Mouse (Mus musculus) kidney, postnatal 36 days (tissue): ENCODE results near the gene Dync1h1.
"Not testable (repeated sequence)": the region's sequence is repeated elsewhere in the genome, so short reads cannot be mapped to it uniquely, and the experiment has no call there.

Source experiments
- DNase-seq, 2 experiments: peaks; one replicate each; pipeline ENCODE4 v3.0.0; 2021 to 2022; ENCODE audit warnings: mixed read lengths in 2 of 2

Dync1h1 gene

GRCm38 (mm10) chr12:110608460-110609152 is 7.4 kb downstream of the Dync1h1 start:
- DNase-seq: peak; percentile 73 to 79

DNA sequence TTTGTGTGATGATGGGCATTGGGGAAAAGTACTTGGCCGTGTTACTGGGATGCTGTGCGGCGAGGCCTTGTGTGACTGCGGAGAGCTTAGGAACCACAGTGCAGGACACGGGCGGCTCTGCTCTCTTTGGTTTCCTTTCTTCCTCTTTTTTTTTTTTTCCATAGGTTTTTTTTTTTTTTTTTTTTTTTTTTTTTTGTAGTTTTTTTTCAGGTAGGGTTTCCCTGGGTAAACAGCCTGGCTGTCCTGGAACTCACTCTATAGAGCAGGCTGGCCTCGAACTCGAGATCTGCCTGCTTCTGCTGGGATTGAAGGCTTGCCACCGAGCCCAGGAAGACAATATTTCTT is 7.9 kb downstream of the Dync1h1 start:
- no peak for DNase-seq

DNA sequence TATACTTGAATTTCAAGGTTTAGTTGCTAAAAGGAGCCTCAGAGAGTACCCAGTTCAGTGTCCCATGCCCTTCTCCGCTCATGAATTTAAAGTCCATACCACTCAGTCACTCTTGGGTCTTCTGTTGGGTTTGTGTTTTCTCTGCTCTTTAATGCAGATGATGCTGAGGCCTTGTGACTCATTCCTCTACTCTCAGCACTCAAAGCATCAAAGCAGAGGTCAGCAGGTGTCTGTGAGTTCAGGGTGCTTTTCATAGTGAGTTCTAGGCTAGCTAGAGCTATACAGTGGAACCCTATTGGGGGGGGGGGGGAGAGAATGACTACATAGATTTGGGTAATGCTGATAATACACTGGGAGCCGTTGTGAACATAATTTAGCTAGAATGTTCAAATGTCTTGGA is 9.5 kb downstream of the Dync1h1 start:
- DNase-seq: no peak

GRCm38 (mm10) chr12:110630056-110630455 is 28.8 kb downstream of the Dync1h1 start:
- DNase-seq: no peak

GRCm38 (mm10) chr12:110636293-110636692 is 35.0 kb downstream of the Dync1h1 start:
- DNase-seq: no peak

DNA sequence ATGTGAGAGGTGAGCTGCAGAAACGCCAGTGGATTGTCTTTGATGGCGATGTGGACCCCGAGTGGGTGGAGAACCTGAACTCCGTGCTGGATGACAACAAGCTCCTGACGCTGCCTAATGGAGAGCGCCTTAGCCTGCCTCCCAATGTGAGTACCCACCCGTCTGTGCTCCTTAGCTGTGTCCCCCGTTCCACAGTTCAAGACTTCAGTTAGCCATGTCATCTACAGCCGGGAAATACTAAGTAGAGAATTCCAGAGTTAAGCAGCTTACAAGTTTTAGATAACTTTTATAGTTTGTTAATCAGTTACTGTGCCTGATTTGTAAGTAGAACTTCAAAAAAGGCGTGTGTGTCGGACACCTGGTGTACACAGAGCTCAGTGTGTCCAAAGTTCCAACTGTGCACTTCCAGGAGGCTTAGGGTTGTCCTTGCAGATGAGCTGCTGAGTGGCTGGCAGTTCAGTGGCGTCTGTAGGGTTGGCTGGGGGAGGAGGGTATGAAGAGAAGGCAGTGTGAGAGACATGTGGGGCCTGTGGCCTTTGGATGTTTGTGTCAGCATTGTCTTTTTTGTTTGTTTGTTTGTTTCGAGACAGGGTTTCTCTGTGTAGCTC is 36.4 kb downstream of the Dync1h1 start:
- peak in 1 of 2 experiments; percentile 19 for DNase-seq

GRCm38 (mm10) chr12:110650241-110650641 is 49.0 kb downstream of the Dync1h1 start:
- no peak for DNase-seq

- DNase-seq: no peak
These were observed 50.2 kb downstream of the Dync1h1 start for GRCm38 (mm10) chr12:110651464-110651863.

DNA sequence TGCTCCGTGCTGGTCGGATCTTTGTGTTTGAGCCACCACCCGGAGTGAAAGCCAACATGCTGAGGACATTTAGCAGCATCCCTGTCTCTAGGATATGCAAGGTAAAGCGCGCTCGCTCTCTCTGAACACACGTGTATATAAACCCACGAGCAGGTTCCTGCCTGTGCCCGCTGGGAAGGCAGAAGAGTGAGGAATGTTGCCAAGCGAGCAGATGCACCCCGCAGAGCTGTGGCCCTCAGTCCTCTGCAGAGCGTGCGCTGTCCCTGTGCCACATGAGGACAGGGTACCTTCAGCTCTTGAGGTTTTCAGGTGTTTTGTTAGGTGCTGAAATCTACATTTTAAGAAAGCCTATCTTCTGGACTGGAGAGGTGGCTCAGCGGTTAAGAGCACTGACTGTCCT is 60.5 kb downstream of the Dync1h1 start:
- DNase-seq: no peak

DNA sequence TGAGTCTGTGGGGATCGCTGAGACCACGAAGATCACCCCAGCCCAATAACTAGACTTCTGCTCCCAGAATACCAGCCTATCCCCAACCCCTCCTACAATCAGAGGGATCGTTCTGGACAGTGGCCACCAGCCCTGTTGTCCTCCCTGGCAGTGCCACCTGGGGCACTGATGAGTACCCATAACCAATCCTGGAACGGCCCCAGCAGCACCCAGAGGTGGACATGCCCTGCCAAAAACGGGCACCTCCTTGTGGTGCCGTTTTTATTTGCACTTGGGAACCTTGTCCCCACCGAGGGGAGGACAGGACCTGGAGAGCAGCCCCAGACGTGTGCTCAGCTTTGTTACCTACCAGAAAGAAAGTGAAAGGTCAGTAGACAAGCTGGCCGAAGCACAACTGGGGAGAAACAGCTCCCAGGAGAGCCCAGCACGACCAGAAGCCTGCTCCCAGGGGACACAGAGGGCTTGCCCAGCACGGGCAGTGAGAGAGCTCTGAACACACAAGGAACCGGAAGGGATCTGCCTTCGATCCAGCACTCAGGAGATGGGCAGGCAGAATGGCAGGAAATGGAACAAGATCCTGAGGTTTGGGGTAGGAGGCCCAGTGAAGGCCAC is 66.3 kb downstream of the Dync1h1 start:
- DNase-seq: peak in 1 of 2 experiments; percentile 65

GRCm38 (mm10) chr12:110674243-110674642 is 73.0 kb downstream of the Dync1h1 start:
- peak in 1 of 2 experiments; percentile 54 for DNase-seq

DNA sequence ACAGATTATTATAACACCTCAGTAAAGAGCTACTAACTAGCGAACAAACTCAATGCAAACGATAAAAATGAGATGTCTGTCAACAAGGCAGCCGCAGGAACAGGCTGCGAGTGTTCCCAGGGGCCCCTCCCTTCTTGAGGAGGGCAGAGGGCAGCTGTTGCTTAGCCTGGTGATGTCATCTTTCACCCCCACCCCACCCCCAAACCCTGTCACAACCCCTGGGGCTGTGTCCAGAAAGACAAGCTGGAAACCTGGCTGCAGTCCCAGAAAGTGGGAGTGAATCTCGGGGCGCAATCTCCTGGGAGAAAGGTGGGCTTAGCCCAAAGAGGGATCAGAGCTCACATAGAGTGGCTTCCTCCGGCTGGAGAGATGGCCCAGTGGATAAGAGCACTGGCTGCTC is 79.9 kb downstream of the Dync1h1 start:
- no peak for DNase-seq

- DNase-seq: no peak
These were observed 80.6 kb downstream of the Dync1h1 start for GRCm38 (mm10) chr12:110681878-110682277.

DNA sequence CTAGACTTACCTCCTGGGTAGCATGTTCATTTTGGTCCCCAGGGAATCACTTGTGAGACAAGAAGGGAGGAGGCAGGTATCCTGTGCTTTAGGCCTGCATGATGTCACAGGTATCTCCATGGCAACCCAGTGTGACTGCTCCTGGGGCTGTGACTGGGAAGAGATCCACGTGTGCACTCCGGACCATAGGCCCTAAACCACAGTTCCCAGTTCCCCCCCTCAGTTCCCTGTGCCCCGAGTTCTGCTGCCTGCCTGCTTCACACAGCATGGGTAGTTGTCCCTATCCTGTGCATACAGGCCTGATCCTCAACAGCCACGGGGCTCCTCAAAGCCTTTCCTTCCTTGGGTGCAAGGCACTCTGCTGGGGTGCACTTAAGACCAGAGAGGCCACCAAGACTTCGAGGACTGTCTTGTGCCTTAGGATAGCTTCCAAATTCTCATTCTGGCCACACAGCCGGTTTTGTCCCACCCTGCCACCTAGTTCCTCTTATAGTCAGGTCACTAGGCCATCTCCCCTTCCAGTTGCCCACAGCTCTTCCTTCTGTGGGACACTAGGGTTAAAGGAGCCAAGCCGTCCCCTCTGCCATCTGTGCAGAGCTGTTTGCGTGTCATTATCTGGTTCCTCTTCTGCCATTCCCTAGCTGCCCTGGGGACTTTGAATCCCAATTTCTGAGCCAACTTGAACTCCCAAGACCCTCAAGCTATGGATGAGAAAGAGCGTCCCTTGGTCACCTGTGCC is 81.5 kb downstream of the Dync1h1 start, which contains the start of gene 1700001K19Rik:
TSS of gene 1700001K19Rik (minus strand) at position 59 of the 739 bp plus-strand sequence.
- no peak for DNase-seq

GRCm38 (mm10) chr12:110683580-110683979 is 82.3 kb downstream of the Dync1h1 start:
- no peak for DNase-seq

- DNase-seq: peak; percentile 85 to 90
These were observed 86.9 kb downstream of the Dync1h1 start for GRCm38 (mm10) chr12:110687894-110688734.

DNA sequence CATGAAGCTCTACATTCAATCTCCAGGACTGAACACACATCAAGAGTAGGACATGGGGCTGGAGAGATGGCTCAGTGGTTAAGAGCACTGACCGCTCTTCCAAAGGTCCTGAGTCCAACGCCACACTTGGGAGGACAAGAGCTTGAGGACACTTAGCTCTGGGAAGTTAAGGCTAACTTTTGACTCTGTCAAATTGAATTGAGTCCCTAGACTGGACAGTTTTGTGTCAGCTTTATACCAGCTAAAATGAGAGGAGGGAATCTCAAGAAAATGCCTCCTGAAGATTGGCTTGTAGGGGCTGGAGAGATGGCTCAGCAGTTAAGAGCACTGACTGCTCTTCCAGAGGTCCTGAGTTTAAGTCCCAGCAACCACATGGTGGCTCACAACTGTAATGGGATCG is 87.7 kb downstream of the Dync1h1 start:
- not testable (repeated sequence) for DNase-seq

DNA sequence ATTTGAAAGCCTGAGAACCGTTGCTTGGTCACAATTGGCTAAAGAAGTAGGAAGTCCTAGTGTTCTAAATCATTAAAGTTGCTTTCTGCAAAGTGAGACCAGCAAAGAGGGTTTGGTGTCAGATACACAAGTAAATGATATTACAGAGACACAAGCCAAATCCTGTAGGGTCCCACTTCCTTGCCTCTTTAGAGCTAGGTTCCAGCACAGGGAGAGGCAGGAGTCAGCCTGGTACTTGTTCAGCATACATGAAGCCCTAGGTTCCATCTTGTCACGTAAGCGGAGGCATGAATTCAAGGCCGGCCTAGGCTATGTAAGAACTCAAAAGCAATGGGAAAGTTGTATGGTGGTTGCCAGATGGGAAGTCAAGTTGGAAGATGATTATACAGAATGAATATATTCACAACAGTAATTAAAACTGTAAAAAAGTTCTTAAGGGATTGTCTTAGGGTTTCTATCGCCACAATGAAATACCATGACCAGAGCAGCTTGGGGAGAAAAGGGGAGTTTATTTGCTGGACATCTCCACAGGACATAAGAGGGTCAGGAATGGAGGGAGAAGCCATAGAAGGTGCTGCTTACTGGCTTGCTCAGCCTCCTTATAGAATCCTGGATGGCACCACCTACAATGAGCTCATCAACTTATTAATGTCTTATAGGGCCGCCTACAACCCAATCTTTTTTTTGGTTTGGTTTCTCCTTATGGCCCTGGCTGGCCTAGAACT is 88.8 kb downstream of the Dync1h1 start:
- DNase-seq: no peak

DNA sequence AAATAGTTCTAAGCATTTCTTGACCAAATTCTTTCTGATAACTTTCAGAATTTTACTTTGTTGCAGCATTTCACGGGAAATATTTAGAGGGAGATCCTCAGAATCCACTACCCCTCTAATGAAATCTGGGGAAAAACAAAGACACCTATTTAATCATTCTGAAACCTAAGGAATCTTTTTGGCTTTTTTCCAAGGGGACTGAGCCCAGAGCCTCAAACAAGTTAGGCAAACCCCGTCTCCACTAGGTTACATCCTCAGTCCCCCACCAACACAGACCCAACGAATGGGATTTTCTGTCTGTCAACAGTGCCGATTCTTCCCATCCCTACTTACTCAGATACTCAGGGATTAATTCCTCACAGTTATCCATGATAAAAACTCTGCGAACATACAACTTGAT is 92.1 kb downstream of the Dync1h1 start:
- DNase-seq: not testable (repeated sequence)

DNA sequence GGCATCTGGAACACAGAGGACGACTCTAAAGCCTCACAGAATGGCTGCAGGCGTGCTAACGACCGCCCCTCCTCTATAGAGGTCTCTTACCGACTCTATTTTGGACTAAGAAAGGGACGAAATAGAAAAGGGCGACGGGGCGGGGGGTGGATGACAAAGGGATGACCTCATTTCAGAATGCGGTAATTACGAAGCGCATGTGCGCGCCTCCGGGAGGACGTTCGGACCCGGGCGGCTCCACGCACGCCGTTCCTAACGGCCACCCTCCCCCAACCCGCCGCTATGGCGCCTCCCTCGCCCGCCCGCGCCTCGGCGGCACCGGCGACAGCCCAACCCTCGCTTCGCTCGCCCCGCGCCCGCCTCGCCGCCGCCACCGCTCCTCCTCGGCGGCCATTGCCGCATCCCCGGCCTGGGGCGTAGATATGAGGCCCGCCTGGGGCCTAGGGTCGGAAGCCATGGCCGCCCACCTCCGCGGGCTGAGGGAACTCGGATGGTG is 94.5 kb downstream of the Dync1h1 start:
- DNase-seq: peak; percentile 40 to 64

DNA sequence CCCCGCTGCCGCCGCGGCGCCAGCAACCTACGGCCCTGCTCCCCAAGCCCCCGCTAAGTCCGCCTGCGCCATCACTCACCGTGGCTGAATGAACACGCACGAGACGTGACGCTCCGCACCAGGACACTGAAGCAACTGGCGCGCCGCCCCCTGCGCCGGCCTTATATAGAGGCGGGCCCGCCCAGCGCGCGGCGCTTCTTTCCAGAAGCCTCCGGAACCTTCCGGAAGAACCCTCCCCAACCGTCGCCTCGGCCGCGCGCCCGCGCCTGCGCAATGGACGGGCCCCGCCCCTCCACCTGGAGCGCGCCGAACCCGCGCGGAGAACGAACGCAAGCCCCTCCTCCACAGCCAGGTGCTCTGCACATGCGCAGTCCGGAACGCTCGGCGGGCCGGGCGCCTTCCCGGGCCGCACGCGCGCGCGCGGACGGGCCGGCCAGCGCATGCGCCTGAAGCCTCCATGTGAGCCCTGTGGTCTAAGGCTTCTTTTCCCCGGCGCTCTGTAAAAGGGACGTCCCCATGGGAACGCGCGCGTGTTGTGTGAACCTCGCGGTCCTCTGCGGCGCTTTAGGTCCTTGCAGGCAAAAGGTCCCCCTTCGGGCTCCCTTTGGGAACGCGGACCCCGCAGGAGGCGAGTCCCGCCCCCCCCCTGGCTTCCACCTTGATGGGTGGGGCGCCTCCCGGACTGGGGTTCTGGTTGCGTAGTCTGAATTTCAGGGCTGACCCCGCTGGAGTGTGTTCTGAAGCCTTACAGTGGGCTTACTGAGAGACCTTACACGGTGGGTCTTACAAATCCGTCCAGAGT is 95.1 kb downstream of the Dync1h1 start:
- DNase-seq: peak; percentile 96 to 99
